ENCODE assay signal across 8 mouse cellular contexts in the genomic region with DNA sequence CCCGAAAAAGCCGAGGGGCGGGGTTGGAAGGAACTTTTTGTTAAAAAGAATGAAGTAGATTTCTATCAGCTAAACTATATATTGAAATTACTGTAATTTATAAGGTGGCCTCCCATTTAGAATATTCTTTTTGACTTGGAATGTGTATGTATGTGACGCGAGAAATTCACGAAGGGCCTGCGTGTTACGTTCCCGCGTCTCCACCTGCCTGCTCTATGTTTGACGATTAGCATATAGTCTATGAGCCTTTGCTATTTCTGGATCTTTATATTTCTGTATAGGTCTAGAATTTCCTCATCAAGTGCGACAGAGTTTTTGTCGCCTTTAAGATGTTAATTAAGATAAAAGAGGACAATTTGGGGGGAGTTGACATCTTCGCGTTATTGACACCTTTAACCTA. TPM values are rescaled to one million over a fixed set of nuclear protein-coding genes. Genes with fewer than 3 reads are reported as not detected.
A peak's percentile ranks its signal among the peaks of the same experiment; 100 is the strongest.
DNase-seq lines count a peak whose midpoint lies in the region; ATAC-seq and TF ChIP-seq lines count a peak whose summit lies in the region.

No protein-coding gene starts in this region.

- H3K4me2 ChIP-seq in limb, embryonic 15.5 days: peak overlapping the region; percentile 70
- H3K4me2 ChIP-seq in stomach, embryonic 16.5 days (ENCODE audit: low read depth, low read length): peak overlapping the region; percentile 62

- no peaks in the 10 kb centered on the region for H3K9me3 ChIP-seq in limb, embryonic 15.5 days
- no peaks in the 10 kb centered on the region for H3K9me3 ChIP-seq in stomach, embryonic 16.5 days (replicated peaks; ENCODE audit: control insufficient read depth, low read length)

- TF ChIP-seq POLR2A in testis, adult 2 months (IDR thresholded peaks at IDR 0.05; ENCODE audit: control insufficient read depth, low read depth, low read length): no peak

- H3K4me1 ChIP-seq in testis, adult 2 months (ENCODE audit: control insufficient read depth, insufficient read depth, low read length): no peaks in the 10 kb centered on the region; the same call in 1 of the 2 replicates
- peaks cover 8% of the 10 kb centered on the region for H3K4me1 ChIP-seq in limb, embryonic 15.5 days
- peaks cover 7% of the 10 kb centered on the region for H3K4me1 ChIP-seq in stomach, embryonic 16.5 days (ENCODE audit: control insufficient read depth, insufficient read depth, low read length)

- H3K4me3 ChIP-seq in testis, adult 2 months (ENCODE audit: control insufficient read depth, low read depth, low read length): peak overlapping the region; percentile 97
- peak overlapping the region; percentile 79 for H3K4me3 ChIP-seq in limb, embryonic 15.5 days
- H3K4me3 ChIP-seq in stomach, embryonic 16.5 days (replicated peaks; ENCODE audit: low read length): peak overlapping the region; percentile 89

- DNase-seq in CD4-positive, CD25-positive, alpha-beta regulatory T cell, adult 2 months (ENCODE audit: low read depth, low spot score): peak; percentile 42
- no peak for DNase-seq in testis, postnatal 14 days (ENCODE audit: low spot score)
- no peak for DNase-seq in right cerebral cortex, adult 2 months (ENCODE audit: low spot score in 2 of 2)
- no peak for DNase-seq in gastrocnemius, adult 18-20 months (ENCODE audit: low spot score)

- H3K9ac ChIP-seq in limb, embryonic 15.5 days: peak overlapping the region; percentile 72
- H3K9ac ChIP-seq in stomach, embryonic 16.5 days (ENCODE audit: low read length): peak overlapping the region; percentile 85

- no peaks in the 10 kb centered on the region; the same call in 1 of the 2 replicates for H3K36me3 ChIP-seq in testis, adult 2 months (ENCODE audit: control insufficient read depth, insufficient read depth, low read length)
- peaks cover 6% of the 10 kb centered on the region for H3K36me3 ChIP-seq in limb, embryonic 15.5 days
- no peaks in the 10 kb centered on the region for H3K36me3 ChIP-seq in stomach, embryonic 16.5 days (ENCODE audit: control insufficient read depth, insufficient read depth, low read length)

- no peaks in the 10 kb centered on the region for H3K27me3 ChIP-seq in testis, adult 2 months (ENCODE audit: control insufficient read depth, insufficient read depth, low read length)
- H3K27me3 ChIP-seq in limb, embryonic 15.5 days: no peaks in the 10 kb centered on the region
- no peaks in the 10 kb centered on the region for H3K27me3 ChIP-seq in stomach, embryonic 16.5 days (ENCODE audit: control insufficient read depth, insufficient read depth, low read length)

- H3K27ac ChIP-seq in testis, adult 2 months (ENCODE audit: control insufficient read depth, insufficient read depth, low read depth, low read length): peak overlapping the region; percentile 94
- H3K27ac ChIP-seq in limb, embryonic 15.5 days: peak overlapping the region; percentile 65; the same call in 1 of the 2 replicates
- peak overlapping the region; percentile 66; the same call in 1 of the 2 replicates for H3K27ac ChIP-seq in stomach, embryonic 16.5 days (ENCODE audit: low read length)

- 7% methylated on average over 15 of the region's 15 CpGs for WGBS in limb, embryonic 15.5 days
- 5% methylated on average over 15 of the region's 15 CpGs for WGBS in stomach, embryonic 16.5 days

- no peak for ATAC-seq in CD4-positive, CD25-positive, alpha-beta regulatory T cell, adult 4 months
- ATAC-seq in limb, embryonic 15.5 days (ENCODE audit: insufficient number of reproducible peaks, low FRiP score, low TSS enrichment, low read depth): no peak
- ATAC-seq in stomach, embryonic 16.5 days (ENCODE audit: insufficient read depth, low FRiP score): no peak

- TF ChIP-seq CTCF in testis, adult 2 months (IDR thresholded peaks at IDR 0.05; ENCODE audit: control insufficient read depth, insufficient read depth, insufficient replicate concordance, low read depth, low read length): no peak

RNA-seq across cellular contexts. Expression of gene Ppwd1, which starts 0.5 kb away (rescaled TPM):
- 10 to 100 TPM; 14.9 to 15.6 TPM for polyA plus RNA-seq in CD4-positive, CD25-positive, alpha-beta regulatory T cell, adult 4 months (2017; shearing (Covaris generic))
- 3.7 TPM in 2 replicates for polyA plus RNA-seq in testis, adult 2 months (2012; rRNA removed)
- polyA plus RNA-seq in limb, embryonic 15.5 days (2015; fragmentation: Nextera tagmentation; extraction: Ambion mirVana): 13.2 and 15.2 TPM in 2 replicates
- polyA plus RNA-seq in stomach, embryonic 16.5 days (2015; fragmentation: Nextera tagmentation; extraction: Ambion mirVana): 13.0 and 13.1 TPM in 2 replicates
- 1 to 10 TPM; 7.8 to 7.9 TPM for total RNA-seq in gastrocnemius, adult 18-20 months (2021)

RNA-seq across cellular contexts. Expression of gene Cenpk, which starts 0.8 kb away (rescaled TPM):
- 1 to 10 TPM; 2.6 to 5.6 TPM for polyA plus RNA-seq in CD4-positive, CD25-positive, alpha-beta regulatory T cell, adult 4 months (2017; shearing (Covaris generic))
- 3.1 and 5.3 TPM in 2 replicates for polyA plus RNA-seq in testis, adult 2 months (2012; rRNA removed)
- 47.5 and 60.2 TPM in 2 replicates for polyA plus RNA-seq in limb, embryonic 15.5 days (2015; fragmentation: Nextera tagmentation; extraction: Ambion mirVana)
- polyA plus RNA-seq in stomach, embryonic 16.5 days (2015; fragmentation: Nextera tagmentation; extraction: Ambion mirVana): 41.8 and 51.3 TPM in 2 replicates
- under 1 TPM; 0.25 to 0.50 TPM for total RNA-seq in gastrocnemius, adult 18-20 months (2021)

RNA-seq across cellular contexts. Expression of gene Trim23, which starts 50.6 kb away (rescaled TPM):
- 10 to 100 TPM; 19.4 to 25.5 TPM for polyA plus RNA-seq in CD4-positive, CD25-positive, alpha-beta regulatory T cell, adult 4 months (2017; shearing (Covaris generic))
- polyA plus RNA-seq in testis, adult 2 months (2012; rRNA removed): 5.1 and 7.2 TPM in 2 replicates
- polyA plus RNA-seq in limb, embryonic 15.5 days (2015; fragmentation: Nextera tagmentation; extraction: Ambion mirVana): 17.2 and 17.8 TPM in 2 replicates
- polyA plus RNA-seq in stomach, embryonic 16.5 days (2015; fragmentation: Nextera tagmentation; extraction: Ambion mirVana): 14.7 and 15.9 TPM in 2 replicates
- 10 to 100 TPM; 24.8 to 26.5 TPM for total RNA-seq in gastrocnemius, adult 18-20 months (2021)

RNA-seq across cellular contexts. Expression of gene Trappc13, which starts 50.9 kb away (rescaled TPM):
- polyA plus RNA-seq in CD4-positive, CD25-positive, alpha-beta regulatory T cell, adult 4 months (2017; shearing (Covaris generic)): 10 to 100 TPM; 42.1 to 48.5 TPM
- 2.8 and 3.1 TPM in 2 replicates for polyA plus RNA-seq in testis, adult 2 months (2012; rRNA removed)
- 51.7 and 54.2 TPM in 2 replicates for polyA plus RNA-seq in limb, embryonic 15.5 days (2015; fragmentation: Nextera tagmentation; extraction: Ambion mirVana)
- polyA plus RNA-seq in stomach, embryonic 16.5 days (2015; fragmentation: Nextera tagmentation; extraction: Ambion mirVana): 58.7 and 61.0 TPM in 2 replicates
- 10 to 100 TPM; 29.0 to 29.8 TPM for total RNA-seq in gastrocnemius, adult 18-20 months (2021)

RNA-seq across cellular contexts. Expression of gene Adamts6, which starts 58.5 kb away (rescaled TPM):
- polyA plus RNA-seq in CD4-positive, CD25-positive, alpha-beta regulatory T cell, adult 4 months (2017; shearing (Covaris generic)): 10 to 100 TPM; 24.2 to 26.5 TPM
- polyA plus RNA-seq in testis, adult 2 months (2012; rRNA removed): 0.37 and 0.74 TPM in 2 replicates
- 2.4 and 3.0 TPM in 2 replicates for polyA plus RNA-seq in limb, embryonic 15.5 days (2015; fragmentation: Nextera tagmentation; extraction: Ambion mirVana)
- 1.8 and 2.6 TPM in 2 replicates for polyA plus RNA-seq in stomach, embryonic 16.5 days (2015; fragmentation: Nextera tagmentation; extraction: Ambion mirVana)
- total RNA-seq in gastrocnemius, adult 18-20 months (2021): 1 to 10 TPM; 1.1 to 1.7 TPM
